Mouse (Mus musculus) liver, adult 2 months (tissue): ENCODE measurements around the gene Ivns1abp.

ENCODE experiments used
- CTCF ChIP-seq: fragments of 200-500 bp; IDR thresholded peaks from 2 replicates; pipeline ENCODE4 v1.5.1; 2011; ENCODE audit warnings: low read depth, low read length, control low read depth
- POLR2A ChIP-seq: fragments of 200-500 bp; IDR thresholded peaks from 2 replicates; pipeline ENCODE4 v1.6.1; 2011; ENCODE audit warnings: low read length, control low read depth; ENCODE audit not compliant: insufficient read depth; ENCODE audit errors: extremely low read depth

DNA sequence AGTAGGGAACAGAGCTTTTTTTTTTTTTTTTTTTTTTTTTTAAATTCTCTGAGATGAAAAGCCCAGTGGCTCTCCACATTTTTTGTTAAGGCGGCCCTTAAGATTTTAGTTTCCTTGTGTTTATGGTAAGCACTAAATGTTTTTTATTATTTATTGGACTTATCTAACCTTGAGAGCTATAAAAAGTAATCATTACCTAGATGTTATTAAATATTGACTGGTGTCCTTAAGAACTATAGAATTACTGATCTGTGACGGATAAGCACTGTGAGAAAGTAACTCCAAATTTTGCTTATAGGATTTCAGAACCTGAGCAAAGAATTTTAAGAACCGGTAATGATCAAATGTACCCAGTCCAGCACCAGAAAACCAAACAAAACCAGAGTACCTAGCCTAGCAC, 11.5 kb upstream of the Ivns1abp start:
- no peak for TF ChIP-seq POLR2A
- TF ChIP-seq CTCF, result no peak
